Mouse (Mus musculus): Measurements from ENCODE around the gene Cyp2s1. TPM values are rescaled to one million over a fixed set of nuclear protein-coding genes. Genes with fewer than 3 reads are reported as not detected.
"Not testable (repeated sequence)": the region's sequence is repeated elsewhere in the genome, so short reads cannot be mapped to it uniquely, and the experiment has no call there.

Gene Cyp2s1
- total RNA-seq, 2 experiments from 2014 or later = 3.2 to 4.2 TPM

DNA sequence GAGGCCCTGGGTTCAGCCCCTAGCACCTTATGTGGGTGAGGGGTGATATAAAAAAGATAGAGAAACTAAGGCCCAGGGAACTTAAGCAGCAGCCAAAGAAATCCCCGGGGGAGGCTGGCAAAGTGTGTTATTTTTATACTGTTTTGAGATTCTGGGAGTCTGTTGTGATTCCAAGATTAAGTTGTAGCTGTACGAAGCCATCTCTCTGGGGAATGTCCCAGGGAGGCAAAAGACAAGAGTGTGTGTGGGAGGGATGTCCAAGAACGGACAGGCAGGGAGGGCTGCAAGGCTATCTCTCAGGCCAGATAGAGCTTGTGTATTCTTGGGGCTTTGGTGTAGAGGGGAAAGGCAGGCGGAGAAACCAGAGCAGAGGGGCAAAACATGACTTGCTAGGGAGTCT, 11.9 kb downstream of the Cyp2s1 start:
- intact Hi-C loops (cut with DNase I) = loop anchor here (1.0 kb wide), 1 partner anchor 48 kb away; no protein-coding TSS in a partner anchor
- DNase-seq (ENCODE audit: extremely low spot score in 1 of 2, low spot score in 2 of 2) = no peak
- Histone ChIP-seq H3K4me3 (no peak overlapping the region), H3K27ac (no peak overlapping the region)
- no peak for TF ChIP-seq CTCF (IDR thresholded peaks at IDR 0.05)

DNA sequence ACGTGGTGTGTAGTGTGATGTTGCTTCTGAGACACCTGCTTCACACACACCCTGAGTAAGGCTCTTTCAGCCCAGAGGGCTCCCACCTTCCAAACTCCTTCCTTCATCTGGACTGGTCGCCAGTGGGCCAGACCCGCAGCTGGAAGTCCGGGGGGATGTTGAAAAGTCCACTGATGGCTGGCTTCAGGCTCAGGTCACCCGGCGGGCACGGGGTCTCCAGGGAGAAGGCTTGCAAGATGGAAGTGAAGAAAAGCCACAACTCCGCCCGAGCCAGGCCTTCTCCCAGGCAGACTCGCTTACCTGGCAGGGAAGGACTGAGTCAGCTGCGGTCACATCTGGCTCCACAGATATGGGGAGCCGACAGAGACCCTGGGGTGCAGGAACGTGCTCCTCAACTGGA, 13.3 kb downstream of the Cyp2s1 start:
- intact Hi-C loops (cut with DNase I) = no loop called here
- no peak for DNase-seq (ENCODE audit: extremely low spot score in 1 of 2, low spot score in 2 of 2)
- no peak overlapping the region for H3K4me3 ChIP-seq
- no peak for TF ChIP-seq CTCF (IDR thresholded peaks at IDR 0.05)
- no peak overlapping the region for H3K27ac ChIP-seq

DNA sequence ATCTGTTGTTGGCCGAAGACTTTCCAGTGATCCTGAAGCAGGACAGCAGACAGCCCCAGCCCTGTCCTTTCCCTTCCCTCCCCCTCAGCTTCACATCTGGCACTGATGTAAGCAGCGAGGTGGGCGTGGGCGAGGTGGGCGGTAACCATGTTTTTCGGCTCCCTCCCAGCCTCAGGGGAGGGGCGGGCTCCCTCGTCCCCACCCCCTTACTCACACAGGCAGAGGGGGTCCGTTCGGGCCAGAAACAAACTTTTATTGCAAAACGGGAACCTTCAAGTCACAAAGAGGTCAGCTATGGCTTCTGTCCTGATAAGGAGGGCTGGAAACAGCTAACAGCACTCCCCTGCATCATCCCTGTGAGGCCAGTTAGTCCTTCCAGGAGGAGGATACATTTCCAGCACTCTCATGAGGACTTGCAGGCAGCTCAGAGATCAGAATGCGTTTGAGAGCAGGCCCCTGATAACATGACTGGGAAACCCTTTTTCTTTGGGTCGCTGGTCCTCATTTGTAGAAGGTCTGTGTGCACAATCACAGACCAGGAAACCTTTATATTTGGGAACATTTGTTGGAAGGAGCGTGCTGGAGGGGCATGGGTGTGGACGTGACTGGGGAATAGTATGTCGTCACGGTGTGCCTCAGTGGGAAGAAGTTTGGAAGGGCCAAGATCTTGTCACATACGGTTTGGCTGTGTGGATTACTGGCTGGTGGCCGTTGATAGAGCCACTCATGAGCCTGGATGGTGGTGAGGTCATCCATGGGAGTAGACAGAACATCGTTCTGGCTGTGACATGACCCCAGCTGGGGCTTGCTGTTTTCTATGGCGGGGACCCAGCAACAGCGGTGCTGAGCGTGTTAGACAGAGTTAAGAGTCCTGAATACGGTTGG, 14.2 kb downstream of the Cyp2s1 start:
- Histone ChIP-seq H3K27ac (no peak overlapping the region), H3K4me3 (no peak overlapping the region)
- TF ChIP-seq CTCF (IDR thresholded peaks at IDR 0.05) = no peak
- no peak for DNase-seq (ENCODE audit: extremely low spot score in 1 of 2, low spot score in 2 of 2)
- intact Hi-C loops (cut with DNase I) = no loop called here

DNA sequence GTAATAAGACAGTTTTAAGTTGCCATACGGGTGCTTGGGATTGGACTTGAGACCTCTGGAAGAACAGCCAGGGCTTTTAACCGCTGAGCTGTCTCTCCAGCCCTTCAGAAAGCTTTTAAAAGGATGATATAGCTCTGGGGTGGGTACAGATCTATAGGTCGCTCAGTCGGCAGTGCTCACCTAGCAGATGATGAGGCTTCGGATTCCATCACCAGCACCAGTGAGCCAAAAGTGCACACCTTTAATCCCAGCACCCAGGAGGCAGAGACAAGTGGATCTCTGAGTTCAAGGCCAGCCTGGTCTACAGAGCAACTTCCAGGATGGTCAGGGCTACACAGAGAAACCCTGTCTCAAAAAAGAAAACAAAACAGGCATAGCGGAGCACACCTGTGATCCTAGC, 15.7 kb downstream of the Cyp2s1 start:
- no peak for DNase-seq (ENCODE audit: extremely low spot score in 1 of 2, low spot score in 2 of 2)
- H3K4me3 ChIP-seq = no peak overlapping the region
- no peak overlapping the region for H3K27ac ChIP-seq
- intact Hi-C loops (cut with DNase I) = no loop called here
- no peak for TF ChIP-seq CTCF (IDR thresholded peaks at IDR 0.05)

DNA sequence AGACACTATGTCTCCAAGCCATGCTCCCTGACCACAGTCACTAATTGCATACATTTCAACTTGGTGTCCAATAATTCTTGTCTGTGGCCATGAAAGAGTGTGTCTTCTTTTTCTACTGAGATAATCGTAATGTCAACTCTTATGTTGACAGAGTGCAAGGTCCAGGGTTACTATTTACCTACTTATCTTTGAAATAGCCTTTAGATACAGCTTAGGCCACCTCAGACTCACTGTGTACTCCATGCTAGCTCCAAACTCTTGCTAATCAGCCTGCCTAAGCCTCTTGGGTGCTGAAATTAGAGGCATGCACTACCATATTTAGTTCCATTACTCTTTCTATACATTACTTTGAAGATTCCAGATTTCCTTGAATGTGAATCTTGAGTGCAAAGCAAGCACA, 17.3 kb downstream of the Cyp2s1 start:
- intact Hi-C loops (cut with DNase I) = no loop called here
- no peak for TF ChIP-seq CTCF (IDR thresholded peaks at IDR 0.05)
- no peak overlapping the region for H3K27ac ChIP-seq
- DNase-seq (ENCODE audit: extremely low spot score in 1 of 2, low spot score in 2 of 2) = no peak
- no peak overlapping the region for H3K4me3 ChIP-seq

DNA sequence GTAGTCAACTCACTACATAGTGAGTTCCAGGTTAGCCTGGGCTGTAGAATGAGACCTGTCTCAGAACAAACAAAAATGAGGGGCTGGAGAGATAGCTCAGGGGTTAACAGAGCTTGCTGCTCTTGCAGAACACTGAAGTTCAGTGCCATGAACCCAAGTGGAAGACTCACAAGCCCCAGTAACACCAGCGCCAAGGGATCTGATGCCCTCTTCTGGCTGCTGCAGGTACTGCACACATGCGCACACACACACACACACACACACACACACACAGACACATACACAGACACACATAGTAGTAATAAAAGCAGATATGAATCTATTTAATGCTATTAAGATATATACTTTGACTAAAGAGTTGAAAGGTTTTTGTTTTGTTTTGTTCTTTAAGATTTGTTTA, 18.2 kb downstream of the Cyp2s1 start:
- Histone ChIP-seq H3K27ac (no peak overlapping the region), H3K4me3 (no peak overlapping the region)
- TF ChIP-seq CTCF (IDR thresholded peaks at IDR 0.05) = no peak; the same call in 1 of the 2 replicates
- no peak for DNase-seq (ENCODE audit: extremely low spot score in 1 of 2, low spot score in 2 of 2)
- intact Hi-C loops (cut with DNase I) = no loop called here

DNA sequence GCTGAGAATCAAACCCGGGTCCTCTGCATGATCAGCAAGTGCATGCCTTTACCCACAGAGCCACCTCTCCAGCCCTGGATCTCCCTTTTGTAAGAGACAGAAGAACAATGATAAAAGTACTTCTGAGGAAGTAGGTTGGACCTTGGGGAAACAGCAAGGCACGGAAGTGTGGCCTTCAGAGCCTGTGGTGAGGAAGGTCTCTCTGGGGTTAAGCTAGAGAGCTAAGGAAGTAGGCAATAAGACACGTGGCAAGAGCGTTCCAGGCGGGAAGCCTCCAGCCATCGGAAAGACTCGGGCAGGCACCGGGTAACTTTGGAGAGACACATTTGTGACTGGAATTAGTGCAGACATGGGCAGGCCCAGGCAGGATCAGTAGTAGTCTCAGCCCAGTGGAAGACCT, 21.9 kb downstream of the Cyp2s1 start:
- no peak for TF ChIP-seq CTCF (IDR thresholded peaks at IDR 0.05)
- intact Hi-C loops (cut with DNase I) = no loop called here
- no peak for DNase-seq (ENCODE audit: extremely low spot score in 1 of 2, low spot score in 2 of 2)
- no peak overlapping the region for H3K27ac ChIP-seq
- no peak overlapping the region for H3K4me3 ChIP-seq

DNA sequence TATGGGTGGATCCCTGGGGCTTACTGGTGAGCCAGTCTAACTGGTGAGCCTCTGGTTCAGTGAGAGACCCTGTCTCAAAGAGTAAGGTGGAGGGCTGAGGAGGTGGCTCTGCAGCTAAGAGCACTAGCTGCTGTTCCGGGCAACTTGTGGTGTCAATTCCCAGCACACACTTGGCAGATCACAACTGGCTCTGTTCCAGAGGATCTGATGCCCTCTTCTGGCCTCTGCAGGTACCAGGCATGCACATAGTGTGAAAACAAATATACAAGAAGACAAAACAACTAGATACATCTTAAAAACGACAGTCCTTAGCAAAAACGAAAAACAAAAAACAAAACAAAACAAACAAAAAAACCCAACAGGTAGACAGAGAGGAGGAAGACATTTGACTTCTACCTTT, 23.0 kb downstream of the Cyp2s1 start:
- intact Hi-C loops (cut with DNase I) = no loop called here
- DNase-seq (ENCODE audit: extremely low spot score in 1 of 2, low spot score in 2 of 2) = no peak
- TF ChIP-seq CTCF (IDR thresholded peaks at IDR 0.05) = peak; percentile 13
- no peak overlapping the region for H3K27ac ChIP-seq
- no peak overlapping the region for H3K4me3 ChIP-seq

DNA sequence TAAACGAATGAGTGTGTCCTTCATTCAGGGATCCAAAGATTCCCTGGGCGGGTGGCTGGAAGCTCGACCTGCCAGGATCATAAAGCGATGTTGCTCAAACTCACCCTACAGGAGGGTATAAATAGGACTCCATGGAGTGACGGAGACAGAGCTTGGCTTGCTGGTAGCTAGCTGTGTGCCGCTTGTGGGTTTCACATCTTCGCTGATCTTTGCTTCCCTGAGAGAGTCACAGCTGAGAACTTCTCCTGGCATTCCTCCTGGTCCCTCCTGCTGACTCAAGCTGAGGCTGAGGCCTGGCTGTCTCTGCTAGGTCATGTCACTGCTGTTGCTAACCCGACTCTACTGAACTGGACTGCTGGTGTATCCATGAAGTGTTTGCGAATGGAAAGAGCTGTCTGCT, 23.7 kb downstream of the Cyp2s1 start:
- intact Hi-C loops (cut with DNase I); H3K27ac ChIP-seq; H3K4me3 ChIP-seq; DNase-seq (ENCODE audit: extremely low spot score in 1 of 2, low spot score in 2 of 2): not testable (repeated sequence)

DNA sequence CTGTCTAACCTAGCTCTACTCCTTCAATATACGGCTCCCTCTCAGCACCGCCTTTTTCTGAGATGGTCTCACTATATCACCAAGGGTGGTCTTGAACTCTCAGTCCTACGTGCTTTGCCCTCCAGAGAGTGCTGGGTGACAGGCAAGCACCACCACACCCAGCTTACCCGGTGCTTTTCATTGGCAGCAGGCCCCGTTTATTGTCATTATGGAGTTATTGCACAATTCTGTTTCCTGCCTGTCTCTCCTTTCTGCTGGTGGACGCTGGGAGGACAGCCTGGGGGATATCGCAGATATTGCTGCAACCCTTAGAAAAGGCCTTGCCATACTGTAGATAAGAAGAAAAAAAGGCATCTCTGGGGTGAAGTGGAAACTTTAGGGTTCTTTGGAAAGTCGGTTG, 26.1 kb downstream of the Cyp2s1 start:
- H3K4me3 ChIP-seq = no peak overlapping the region
- DNase-seq (ENCODE audit: extremely low spot score in 1 of 2, low spot score in 2 of 2) = no peak
- no peak for TF ChIP-seq CTCF (IDR thresholded peaks at IDR 0.05)
- no peak overlapping the region for H3K27ac ChIP-seq
- intact Hi-C loops (cut with DNase I) = no loop called here

DNA sequence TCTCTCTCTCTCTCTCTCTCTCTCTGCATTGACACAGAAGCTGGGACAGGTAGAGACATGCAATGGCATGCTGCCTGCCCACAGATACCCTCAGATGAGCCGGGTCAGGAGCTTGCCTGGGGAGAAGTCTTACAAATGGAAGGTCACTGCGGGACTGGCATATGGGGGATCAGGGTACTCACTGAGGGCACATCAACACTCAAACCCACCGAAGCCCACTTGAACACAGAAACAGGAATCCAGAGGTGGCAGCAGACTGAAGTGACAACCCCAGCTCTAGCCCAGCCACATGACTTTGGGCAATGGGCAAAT, 27.6 kb downstream of the Cyp2s1 start:
- Histone ChIP-seq H3K27ac (no peak overlapping the region), H3K4me3 (no peak overlapping the region)
- no peak for TF ChIP-seq CTCF (IDR thresholded peaks at IDR 0.05)
- intact Hi-C loops (cut with DNase I) = no loop called here
- DNase-seq (ENCODE audit: extremely low spot score in 1 of 2, low spot score in 2 of 2) = no peak

DNA sequence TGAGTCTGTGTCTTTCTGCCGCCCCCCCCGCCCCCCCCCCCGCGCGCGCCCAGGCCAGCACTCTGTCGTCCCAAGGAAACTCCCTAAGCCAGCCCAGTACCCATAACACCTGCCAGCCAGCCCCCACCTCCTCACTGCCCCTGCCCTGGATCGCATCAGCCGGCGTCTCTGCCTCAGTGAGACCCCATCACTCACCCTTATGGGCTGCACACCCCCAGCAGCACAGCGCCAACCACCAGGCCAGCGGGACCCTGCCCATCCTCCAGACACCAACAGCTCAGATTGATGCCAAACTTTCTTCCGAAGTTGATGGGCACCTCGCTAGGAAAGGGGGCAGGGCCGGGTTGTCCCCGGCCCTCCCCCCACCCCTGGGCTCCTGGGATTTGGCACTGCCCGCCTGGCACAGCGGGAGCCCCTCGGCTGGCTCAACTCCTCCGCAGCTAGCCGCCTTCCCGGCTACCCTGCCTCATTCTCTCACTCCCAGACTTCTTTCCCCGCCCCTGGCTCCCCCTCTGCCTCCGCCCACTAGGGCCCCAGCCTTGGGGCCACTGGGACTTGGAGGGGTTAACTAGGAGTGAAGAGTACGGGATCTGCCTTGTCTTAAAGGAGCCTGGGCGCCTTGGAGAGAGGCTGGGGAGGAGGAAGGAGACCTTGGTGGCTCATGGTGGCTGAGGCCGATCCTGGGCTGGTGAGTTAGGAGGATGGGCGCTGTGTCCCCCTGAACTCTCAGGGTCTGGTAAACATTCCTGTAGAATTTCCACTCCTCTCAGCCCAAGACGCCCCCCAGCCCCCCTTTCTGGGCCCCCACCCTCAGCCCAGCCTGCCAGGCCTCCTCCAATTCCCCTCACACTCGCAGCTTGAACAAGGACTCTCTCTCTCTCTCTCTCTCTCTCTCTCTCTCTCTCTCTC, 28.2 kb downstream of the Cyp2s1 start, which contains the start of gene Axl:
TSS of gene Axl (minus strand) at position 486 of the 909 bp plus-strand sequence.
- no peak for TF ChIP-seq CTCF (IDR thresholded peaks at IDR 0.05)

More for the DNA sequence above, 28.2 kb downstream of the Cyp2s1 start, which contains the start of gene Axl:
- intact Hi-C loops (cut with DNase I) = no loop called here
- DNase-seq (ENCODE audit: extremely low spot score in 1 of 2, low spot score in 2 of 2) = peak; percentile 25 to 33
- Histone ChIP-seq H3K27ac (no peak within 1 kb of the TSS), H3K4me3 (peak within 1 kb of the TSS; percentile 34)

Measured in left cerebral cortex, adult 2 months (tissue).